Mouse (Mus musculus): ENCODE results near the gene Epor. TPM values are rescaled to one million over a fixed set of nuclear protein-coding genes. Genes with fewer than 3 reads are reported as not detected.
A peak's percentile ranks its signal among the peaks of the same experiment; 100 is the strongest.

The Epor gene
- polyA plus RNA-seq (2015; fragmentation: Nextera tagmentation; extraction: Ambion mirVana) = 124 and 142 TPM in 2 replicates

DNA sequence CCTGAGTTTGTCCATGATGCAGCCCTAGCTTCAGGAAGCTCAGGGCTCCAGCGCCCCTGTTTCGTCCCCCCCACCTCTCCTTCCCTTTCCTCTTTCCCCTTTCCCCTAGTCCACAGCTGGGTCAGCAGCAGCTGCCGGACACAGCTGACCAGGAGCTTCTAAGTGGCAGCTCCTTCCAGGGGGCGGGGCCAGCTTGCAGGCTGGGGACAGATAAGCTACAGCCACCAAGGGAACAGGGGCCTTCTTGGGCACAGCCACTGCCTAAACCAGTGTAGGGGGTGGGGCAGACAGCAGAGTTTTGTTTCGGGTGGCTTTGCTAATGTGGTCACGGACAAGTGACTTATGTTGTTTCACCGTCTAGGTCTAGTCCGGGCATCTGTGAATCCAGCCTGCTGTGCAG, at the start of gene Epor:
Epor (minus strand) TSS at position 90 of the 400 bp plus-strand sequence.
- H3K27me3 ChIP-seq = peaks cover 17% of the 10 kb centered on the region; the same call in 1 of the 2 replicates

DNA sequence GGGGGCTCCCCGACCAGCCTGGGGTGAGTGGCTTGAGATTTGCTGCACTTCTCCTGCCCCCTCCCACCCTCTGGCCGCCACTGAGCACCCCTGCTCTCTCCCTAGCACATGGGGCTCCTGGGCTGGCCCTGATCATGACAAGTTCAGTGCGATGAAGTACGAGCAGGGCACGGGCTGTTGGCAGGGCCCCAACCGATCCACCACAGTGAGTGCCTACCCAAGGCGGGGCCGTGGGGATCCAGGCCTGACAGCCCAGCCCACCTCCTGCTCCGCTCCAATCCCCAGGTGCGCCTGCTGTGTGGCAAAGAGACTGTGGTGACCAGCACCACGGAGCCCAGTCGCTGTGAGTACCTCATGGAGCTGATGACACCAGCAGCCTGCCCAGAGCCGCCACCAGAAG, 49.4 kb upstream of the Epor start:
- peaks cover 4% of the 10 kb centered on the region for H3K4me1 ChIP-seq (replicated peaks)
- H3K9me3 ChIP-seq (replicated peaks) = no peaks in the 10 kb centered on the region
- 87% methylated on average over 13 of the region's 13 CpGs for WGBS (ENCODE audit: insufficient replicate concordance)
- H3K4me3 ChIP-seq (replicated peaks) = no peak overlapping the region
- ATAC-seq (ENCODE audit: insufficient read depth) = no peak
- H3K27me3 ChIP-seq = no peaks in the 10 kb centered on the region
- peaks cover 71% of the 10 kb centered on the region for H3K36me3 ChIP-seq (replicated peaks)
- H3K4me2 ChIP-seq = no peak overlapping the region
- H3K27ac ChIP-seq (replicated peaks) = no peak overlapping the region
- H3K9ac ChIP-seq = no peak overlapping the region

More for the DNA sequence above, at the start of gene Epor:
- 5% methylated on average over 8 of the region's 8 CpGs for WGBS (ENCODE audit: insufficient replicate concordance)
- no peaks in the 10 kb centered on the region for H3K9me3 ChIP-seq (replicated peaks)
- H3K27ac ChIP-seq (replicated peaks) = peak within 1 kb of the TSS; percentile 96
- H3K36me3 ChIP-seq (replicated peaks) = peaks cover 38% of the 10 kb centered on the region
- peak within 1 kb of the TSS; percentile 89 for H3K4me2 ChIP-seq
- H3K4me3 ChIP-seq (replicated peaks) = peak within 1 kb of the TSS; percentile 76
- ATAC-seq (ENCODE audit: insufficient read depth) = peak; percentile 65
- peak within 1 kb of the TSS; percentile 94 for H3K9ac ChIP-seq
- peaks cover 48% of the 10 kb centered on the region for H3K4me1 ChIP-seq (replicated peaks)

DNA sequence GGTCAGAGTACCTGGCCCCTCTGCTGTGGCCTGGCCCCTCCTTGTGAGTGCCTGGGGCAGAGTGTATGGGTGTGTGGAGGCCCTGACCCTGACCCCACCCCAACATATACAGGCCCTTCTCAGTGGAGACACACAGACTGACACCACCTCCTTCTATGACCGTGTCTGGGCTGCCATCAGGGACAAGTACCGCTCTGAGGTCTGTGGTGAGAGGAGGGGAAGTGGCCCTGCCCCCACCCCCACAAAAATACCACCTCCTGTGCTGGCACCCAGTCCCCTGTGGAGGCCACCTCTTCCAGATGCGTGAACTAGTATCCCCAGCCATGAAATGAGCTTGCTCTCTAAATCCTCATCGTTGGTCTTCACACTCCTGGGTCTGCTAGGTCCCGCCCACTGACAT, 47.7 kb upstream of the Epor start:
- no peak overlapping the region for H3K27ac ChIP-seq (replicated peaks)
- 56% methylated on average over 5 of the region's 5 CpGs for WGBS (ENCODE audit: insufficient replicate concordance)
- no peak overlapping the region for H3K4me3 ChIP-seq (replicated peaks)
- no peaks in the 10 kb centered on the region for H3K4me1 ChIP-seq (replicated peaks)
- no peak overlapping the region for H3K4me2 ChIP-seq
- H3K9me3 ChIP-seq (replicated peaks) = no peaks in the 10 kb centered on the region
- no peak for ATAC-seq (ENCODE audit: insufficient read depth)
- no peak overlapping the region for H3K9ac ChIP-seq
- H3K27me3 ChIP-seq = no peaks in the 10 kb centered on the region
- peaks cover 88% of the 10 kb centered on the region for H3K36me3 ChIP-seq (replicated peaks)

DNA sequence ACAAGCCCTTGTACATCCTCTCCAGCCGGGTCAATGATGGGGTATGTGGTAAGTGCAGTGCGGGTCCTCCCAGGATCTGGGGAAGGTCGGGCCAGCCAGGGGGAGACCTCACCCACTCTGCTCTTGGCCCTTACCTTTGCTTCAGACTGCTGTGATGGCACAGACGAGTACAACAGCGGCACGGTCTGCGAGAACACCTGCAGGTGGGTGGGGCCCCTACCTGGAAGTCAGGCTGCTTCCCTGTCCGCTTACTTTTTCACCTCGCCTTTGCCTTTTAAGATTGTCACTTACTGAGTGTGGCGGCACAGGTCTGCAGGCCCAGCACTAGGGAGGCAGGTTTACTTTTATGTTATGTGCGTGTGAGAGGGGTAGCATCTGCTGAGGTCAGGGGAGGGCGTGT, 41.2 kb upstream of the Epor start:
- Histone ChIP-seq H3K9ac (no peak overlapping the region), H3K4me1 (replicated peaks) (peaks cover 26% of the 10 kb centered on the region), H3K36me3 (replicated peaks) (peaks cover 55% of the 10 kb centered on the region), H3K27ac (replicated peaks) (no peak overlapping the region), H3K27me3 (peaks cover 21% of the 10 kb centered on the region), H3K4me2 (peak overlapping the region; percentile 88; the same call in 1 of the 2 replicates), H3K4me3 (replicated peaks) (no peak overlapping the region), H3K9me3 (replicated peaks) (no peaks in the 10 kb centered on the region)
- 88% methylated on average over 12 of the region's 12 CpGs for WGBS (ENCODE audit: insufficient replicate concordance)
- no peak for ATAC-seq (ENCODE audit: insufficient read depth)

DNA sequence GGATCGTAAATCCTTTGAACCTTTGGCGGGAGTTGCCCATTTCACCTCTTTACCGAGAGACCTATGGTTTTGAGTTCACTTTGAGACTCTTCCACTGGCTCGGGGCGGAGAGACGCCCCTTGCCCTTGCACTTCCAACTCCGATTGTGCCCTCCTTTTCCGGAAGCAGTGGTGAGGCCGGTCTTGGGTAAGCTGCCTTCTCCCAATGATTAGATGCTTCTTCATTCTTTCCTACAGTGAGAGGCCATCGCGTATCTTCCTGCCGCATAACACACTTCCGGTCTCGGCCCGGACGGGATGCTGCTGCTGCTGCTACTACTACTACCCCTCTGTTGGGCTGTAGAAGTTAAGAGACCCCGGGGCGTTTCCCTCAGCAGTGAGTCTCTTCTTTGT, 39.9 kb upstream of the Epor start:
- WGBS (ENCODE audit: insufficient replicate concordance) = under 1% methylated on average over 18 of the region's 18 CpGs
- ATAC-seq (ENCODE audit: insufficient read depth) = peak; percentile 19

DNA sequence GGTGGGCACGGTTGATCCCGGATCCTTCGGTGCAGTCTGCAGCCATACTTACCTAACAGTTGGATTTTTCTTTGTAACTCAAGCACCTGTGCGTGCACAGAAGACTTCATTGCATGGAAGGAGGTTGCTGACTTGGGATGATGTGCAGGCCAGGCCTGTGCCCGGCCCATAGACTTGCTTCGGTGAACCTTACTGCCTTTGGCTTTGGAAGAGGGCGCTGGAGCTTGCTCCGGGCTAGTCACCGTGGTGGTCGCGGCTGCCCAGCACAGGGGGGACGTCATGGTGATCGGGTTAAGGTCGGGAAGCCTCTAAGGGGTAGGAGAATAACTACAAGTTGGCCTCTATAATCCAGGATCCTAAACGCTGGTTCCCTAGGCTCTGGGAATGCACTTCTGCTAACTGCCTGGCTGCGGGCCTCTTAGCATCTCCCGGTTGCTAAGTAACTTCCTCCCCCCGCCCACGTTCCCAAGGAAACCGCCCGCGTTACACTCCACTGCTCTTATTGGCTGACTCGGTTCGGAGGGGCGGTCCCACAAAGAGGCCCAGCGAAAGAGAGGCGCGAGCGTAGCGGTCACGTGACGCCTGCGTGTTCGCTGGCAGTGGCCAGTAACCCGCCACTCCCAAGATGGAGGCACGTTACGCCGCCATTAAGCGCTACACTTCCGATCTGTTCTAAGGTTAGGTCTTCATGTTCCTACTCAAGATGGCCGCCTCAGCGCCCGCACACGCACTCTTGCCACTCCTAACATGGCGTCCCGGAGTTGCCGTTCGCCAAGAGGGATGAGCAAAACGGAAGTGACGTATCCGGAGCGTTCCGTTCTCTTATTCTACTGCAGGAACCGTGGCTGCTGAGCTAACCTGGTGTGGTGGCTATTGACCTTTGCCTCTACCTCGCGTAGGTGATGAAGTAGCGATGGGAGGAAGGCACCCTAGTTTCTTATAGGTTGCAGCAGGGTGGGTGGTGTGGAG, 39.2 kb upstream of the Epor start, which contains the start of the genes Ccdc151 and Prkcsh:
Ccdc151 (minus strand) TSS at position 441 of the 969 bp plus-strand sequence.
Prkcsh (plus strand) TSS at position 613 of the 969 bp plus-strand sequence.
- H3K4me1 ChIP-seq (replicated peaks) = peaks cover 26% of the 10 kb centered on the region
- H3K9me3 ChIP-seq (replicated peaks) = no peaks in the 10 kb centered on the region
- H3K27ac ChIP-seq (replicated peaks) = peak within 1 kb of the TSS; percentile 76
- peak within 1 kb of the TSS; percentile 74 for H3K4me3 ChIP-seq (replicated peaks)
- ATAC-seq (ENCODE audit: insufficient read depth) = peak; percentile 99
- peaks cover 34% of the 10 kb centered on the region for H3K36me3 ChIP-seq (replicated peaks)
- H3K27me3 ChIP-seq = peaks cover 40% of the 10 kb centered on the region
- WGBS (ENCODE audit: insufficient replicate concordance) = 6% methylated on average over 57 of the region's 57 CpGs
- peak within 1 kb of the TSS; percentile 88 for H3K4me2 ChIP-seq
- peak within 1 kb of the TSS; percentile 65 for H3K9ac ChIP-seq

More for the DNA sequence above, 39.9 kb upstream of the Epor start:
- Histone ChIP-seq H3K27ac (replicated peaks) (peak overlapping the region; percentile 76), H3K9ac (peak overlapping the region; percentile 65), H3K4me1 (replicated peaks) (peaks cover 26% of the 10 kb centered on the region), H3K36me3 (replicated peaks) (peaks cover 41% of the 10 kb centered on the region), H3K27me3 (peaks cover 33% of the 10 kb centered on the region), H3K4me2 (peak overlapping the region; percentile 88), H3K4me3 (replicated peaks) (peak overlapping the region; percentile 74), H3K9me3 (replicated peaks) (no peaks in the 10 kb centered on the region)

DNA sequence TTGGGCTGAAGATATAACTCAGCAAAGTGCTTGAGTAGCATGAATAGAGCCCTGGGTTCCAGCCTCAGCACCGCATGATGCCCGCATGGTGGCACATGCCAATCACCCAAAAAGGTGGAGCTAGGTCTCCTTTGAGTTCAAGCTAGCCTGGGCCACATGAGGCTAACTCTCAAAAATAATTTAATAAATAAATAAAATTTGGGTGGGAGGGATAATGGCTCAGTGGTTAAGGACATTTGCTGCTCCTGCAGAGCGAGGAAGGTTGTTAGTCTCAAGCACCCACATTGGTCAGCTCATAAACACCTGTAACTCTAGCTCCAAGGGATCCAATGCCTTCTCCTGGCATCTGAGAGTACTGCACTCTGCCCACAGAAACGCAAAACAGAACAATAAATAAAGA, 38.3 kb upstream of the Epor start:
- Histone ChIP-seq H3K4me2 (no peak overlapping the region), H3K36me3 (replicated peaks) (peaks cover 26% of the 10 kb centered on the region), H3K9ac (no peak overlapping the region), H3K4me3 (replicated peaks) (no peak overlapping the region), H3K27me3 (peaks cover 47% of the 10 kb centered on the region), H3K27ac (replicated peaks) (no peak overlapping the region), H3K4me1 (replicated peaks) (peaks cover 26% of the 10 kb centered on the region), H3K9me3 (replicated peaks) (no peaks in the 10 kb centered on the region)
- WGBS (ENCODE audit: insufficient replicate concordance) = 76% methylated on average over 4 of the region's 4 CpGs
- no peak for ATAC-seq (ENCODE audit: insufficient read depth)

DNA sequence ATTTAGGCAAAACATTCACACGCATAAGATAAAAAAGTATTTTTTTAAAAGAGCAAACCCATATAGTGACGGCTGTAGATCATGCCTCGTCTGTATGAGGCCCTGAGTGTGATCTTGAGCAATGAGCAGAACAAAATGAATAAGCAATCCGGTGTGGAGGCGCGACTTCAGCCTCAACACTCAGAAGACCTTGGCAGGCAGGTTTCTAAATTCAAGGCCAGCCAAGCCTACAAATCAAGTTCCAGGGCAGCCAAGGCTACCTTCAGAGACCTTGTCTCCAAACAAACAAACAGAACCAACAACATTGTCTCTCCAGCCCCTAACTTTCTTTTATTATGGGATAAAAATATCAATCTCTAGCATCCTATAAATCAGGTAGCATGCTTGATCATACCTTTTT, 37.0 kb upstream of the Epor start:
- no peak overlapping the region for H3K27ac ChIP-seq (replicated peaks)
- H3K9ac ChIP-seq = no peak overlapping the region
- ATAC-seq (ENCODE audit: insufficient read depth) = no peak
- peaks cover 49% of the 10 kb centered on the region for H3K27me3 ChIP-seq
- no peak overlapping the region for H3K4me3 ChIP-seq (replicated peaks)
- 80% methylated on average over 6 of the region's 6 CpGs for WGBS (ENCODE audit: insufficient replicate concordance)
- H3K4me1 ChIP-seq (replicated peaks) = peaks cover 26% of the 10 kb centered on the region
- H3K4me2 ChIP-seq = no peak overlapping the region
- peaks cover 12% of the 10 kb centered on the region for H3K36me3 ChIP-seq (replicated peaks)
- no peaks in the 10 kb centered on the region; the same call in 1 of the 2 replicates for H3K9me3 ChIP-seq (replicated peaks)

DNA sequence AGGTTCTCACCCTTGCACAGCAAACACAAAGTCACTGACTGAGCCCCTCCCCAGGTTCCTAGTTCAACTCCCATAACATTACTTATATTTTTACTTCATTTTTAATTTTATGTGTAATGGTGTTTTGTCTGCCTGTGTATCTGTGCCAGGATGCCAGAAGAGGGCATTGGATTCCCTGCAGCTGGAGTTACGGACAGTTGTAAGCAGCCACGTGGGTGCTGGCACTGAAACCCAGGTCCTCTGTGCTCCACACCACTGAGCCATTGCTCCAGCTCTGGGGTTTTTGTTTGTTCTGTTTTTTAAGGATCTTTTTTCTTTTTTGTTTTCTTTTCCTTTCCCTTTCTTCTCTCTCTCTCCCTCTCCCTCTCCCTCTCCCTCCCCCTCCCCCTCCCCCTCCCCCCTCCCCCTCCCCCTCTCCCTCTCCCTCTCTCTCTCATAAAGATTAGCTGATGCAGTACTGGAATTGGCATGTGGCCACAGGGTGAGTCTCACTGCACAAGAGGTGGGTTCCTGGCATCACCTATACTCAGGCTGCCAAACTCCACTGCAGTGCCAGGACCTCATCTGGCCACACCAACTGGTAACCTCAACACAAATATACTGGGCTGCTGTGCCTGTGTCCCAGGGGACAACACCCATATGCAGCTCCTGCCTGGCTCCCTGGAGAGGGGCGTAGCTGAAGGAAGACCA, 33.0 kb upstream of the Epor start:
- 64% methylated on average over 3 of the region's 3 CpGs for WGBS (ENCODE audit: insufficient replicate concordance)
- Histone ChIP-seq H3K4me3 (replicated peaks) (no peak overlapping the region), H3K9me3 (replicated peaks) (no peaks in the 10 kb centered on the region; the same call in 1 of the 2 replicates), H3K9ac (no peak overlapping the region), H3K27ac (replicated peaks) (no peak overlapping the region), H3K4me2 (no peak overlapping the region), H3K27me3 (peaks cover 84% of the 10 kb centered on the region), H3K36me3 (replicated peaks) (no peaks in the 10 kb centered on the region), H3K4me1 (replicated peaks) (no peaks in the 10 kb centered on the region)
- no peak for ATAC-seq (ENCODE audit: insufficient read depth)

DNA sequence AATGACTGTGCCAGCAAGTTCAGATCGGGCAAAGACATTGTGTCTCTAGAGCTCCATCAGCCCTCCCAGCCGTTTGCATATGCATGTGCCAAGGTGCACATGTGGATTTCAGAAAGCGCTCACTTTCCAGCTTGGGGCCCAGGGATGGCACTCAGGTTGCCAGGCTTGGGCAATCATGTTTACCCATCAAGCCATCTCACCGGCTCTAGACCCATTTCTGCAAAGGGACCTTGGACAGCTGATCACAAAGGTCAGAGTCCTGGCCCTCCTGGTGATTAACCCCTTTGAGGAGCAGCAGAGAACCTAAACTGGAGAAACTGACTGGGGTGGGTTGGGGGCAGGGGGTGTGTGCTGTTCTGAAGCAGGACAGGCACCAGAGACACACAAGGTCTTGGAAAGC, 28.9 kb upstream of the Epor start:
- Histone ChIP-seq H3K27ac (replicated peaks) (no peak overlapping the region), H3K27me3 (peaks cover 87% of the 10 kb centered on the region), H3K36me3 (replicated peaks) (no peaks in the 10 kb centered on the region), H3K9me3 (replicated peaks) (no peaks in the 10 kb centered on the region; the same call in 1 of the 2 replicates), H3K4me3 (replicated peaks) (no peak overlapping the region), H3K4me2 (no peak overlapping the region), H3K9ac (no peak overlapping the region), H3K4me1 (replicated peaks) (peaks cover 18% of the 10 kb centered on the region)
- no peak for ATAC-seq (ENCODE audit: insufficient read depth)
- WGBS (ENCODE audit: insufficient replicate concordance) = 61% methylated on average over 4 of the region's 4 CpGs
